Mouse (Mus musculus) lung, postnatal 0 days (tissue): ENCODE results near the gene Padi6.

Experiments used
- CTCF ChIP-seq: IDR thresholded peaks from 2 replicates; pipeline ENCODE4 v1.5.1; 2016; ENCODE audit warnings: antibody characterized with exemption, mild to moderate bottlenecking
- EP300 ChIP-seq: IDR thresholded peaks from 2 replicates; pipeline ENCODE4 v1.6.1; 2016; ENCODE audit warnings: antibody characterized with exemption, mild to moderate bottlenecking, control low read depth

DNA sequence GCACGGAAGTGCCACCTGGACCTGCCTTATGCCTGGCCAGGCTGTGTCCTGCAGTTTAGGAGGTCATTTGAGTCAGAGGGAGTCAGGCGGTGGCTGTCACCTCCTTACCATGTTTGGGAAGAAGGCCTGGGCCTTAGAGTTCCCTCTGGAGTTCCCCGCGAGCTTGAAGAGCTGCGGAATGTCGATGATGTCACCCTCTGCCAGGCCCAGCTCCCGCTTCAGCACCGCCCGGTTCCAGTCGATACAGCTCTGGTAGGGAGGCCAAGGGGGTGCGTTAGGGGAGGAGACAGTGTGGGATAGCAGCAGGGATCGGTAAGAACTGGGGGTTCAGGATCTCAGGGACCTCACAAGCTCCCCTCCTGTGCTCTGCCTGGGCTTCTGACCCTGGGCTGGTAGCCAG is 5.5 kb upstream of the Padi6 start:
- TF ChIP-seq CTCF (no peak), EP300 (no peak)
